Mouse (Mus musculus) spleen, postnatal 36 days (tissue): ENCODE data around the gene Birc2.

Experiments used
- DNase-seq, 2 experiments: peaks; one replicate each; pipeline ENCODE4 v3.0.0; 2022; ENCODE audit warnings: low spot score in 2 of 2, mixed read lengths in 1 of 2

The Birc2 gene

DNA sequence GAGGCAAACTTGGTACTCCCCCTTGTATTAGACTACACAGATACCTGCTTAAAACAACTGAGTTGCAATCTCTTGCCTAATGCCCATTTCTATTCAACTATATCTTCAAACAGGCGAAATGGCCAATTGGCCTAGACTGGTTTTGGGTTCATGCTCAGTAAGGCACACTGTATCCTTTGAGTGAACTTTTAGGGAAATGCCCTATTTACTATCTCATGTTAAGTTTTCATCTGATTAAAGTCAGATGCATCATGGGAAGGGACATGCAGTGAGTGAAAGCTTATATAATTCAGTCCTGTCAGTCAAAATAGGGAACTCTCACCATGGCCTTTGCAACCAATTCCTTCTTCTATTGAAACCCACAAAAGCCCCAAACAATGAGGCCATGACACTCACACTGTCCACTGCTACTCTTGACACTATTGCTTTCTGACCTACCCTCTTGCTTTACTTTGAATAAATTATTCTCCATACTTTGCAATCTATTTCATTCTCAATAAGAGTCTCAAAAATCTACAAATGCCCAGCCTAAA, 9.9 kb upstream of the Birc2 start:
- no peak for DNase-seq

DNA sequence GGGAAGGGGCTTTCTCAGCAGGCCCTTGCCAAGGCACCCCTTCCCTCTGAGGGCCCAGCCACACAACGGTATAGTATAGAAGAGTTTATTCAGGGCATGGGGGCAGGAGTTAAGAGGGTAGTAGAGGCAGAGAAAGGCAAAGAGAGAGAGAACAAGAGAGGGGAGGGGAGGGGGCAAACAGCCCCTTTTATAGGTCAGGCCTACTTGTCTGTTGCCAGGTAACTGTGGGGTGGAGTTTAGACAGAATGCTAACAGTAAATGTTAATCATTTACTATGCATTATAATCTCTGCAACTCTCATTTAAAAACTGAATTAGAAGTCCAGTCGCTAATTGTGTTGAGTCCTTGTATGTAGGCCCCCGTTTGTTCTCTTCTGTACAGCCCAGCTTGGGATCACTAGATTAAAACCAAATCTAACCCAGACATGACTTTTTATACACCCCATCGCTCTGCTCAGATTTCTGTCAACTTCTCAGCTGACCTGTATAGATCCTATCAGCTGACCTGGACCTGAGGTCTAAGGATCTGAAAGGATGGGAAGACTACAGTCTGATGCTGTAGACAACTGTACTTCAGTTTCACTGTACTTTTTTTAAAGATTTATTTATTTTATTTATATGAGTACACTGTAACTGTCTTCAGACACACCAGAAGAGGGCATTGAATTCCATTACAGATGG, 8.5 kb upstream of the Birc2 start:
- DNase-seq: no peak

DNA sequence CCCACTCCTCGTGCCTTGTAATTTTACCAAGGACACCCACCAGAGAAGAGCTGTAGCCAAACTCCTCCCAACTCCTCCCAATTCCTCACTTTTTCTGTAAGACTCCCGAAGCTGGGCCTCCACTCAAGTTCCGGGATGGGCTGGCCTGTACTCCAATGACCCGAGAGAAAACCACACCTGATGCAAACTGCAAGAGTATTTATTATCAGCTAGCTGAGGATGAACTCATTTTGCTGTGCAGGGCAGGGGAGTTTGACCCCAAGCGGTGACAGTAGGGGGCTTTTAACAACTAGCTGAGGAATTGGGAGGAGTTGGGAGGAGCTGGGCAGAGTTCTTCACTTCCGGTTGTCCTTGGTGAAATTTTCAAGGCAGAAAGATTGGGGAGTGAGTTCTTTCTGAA, 4.4 kb upstream of the Birc2 start:
- no peak for DNase-seq

DNA sequence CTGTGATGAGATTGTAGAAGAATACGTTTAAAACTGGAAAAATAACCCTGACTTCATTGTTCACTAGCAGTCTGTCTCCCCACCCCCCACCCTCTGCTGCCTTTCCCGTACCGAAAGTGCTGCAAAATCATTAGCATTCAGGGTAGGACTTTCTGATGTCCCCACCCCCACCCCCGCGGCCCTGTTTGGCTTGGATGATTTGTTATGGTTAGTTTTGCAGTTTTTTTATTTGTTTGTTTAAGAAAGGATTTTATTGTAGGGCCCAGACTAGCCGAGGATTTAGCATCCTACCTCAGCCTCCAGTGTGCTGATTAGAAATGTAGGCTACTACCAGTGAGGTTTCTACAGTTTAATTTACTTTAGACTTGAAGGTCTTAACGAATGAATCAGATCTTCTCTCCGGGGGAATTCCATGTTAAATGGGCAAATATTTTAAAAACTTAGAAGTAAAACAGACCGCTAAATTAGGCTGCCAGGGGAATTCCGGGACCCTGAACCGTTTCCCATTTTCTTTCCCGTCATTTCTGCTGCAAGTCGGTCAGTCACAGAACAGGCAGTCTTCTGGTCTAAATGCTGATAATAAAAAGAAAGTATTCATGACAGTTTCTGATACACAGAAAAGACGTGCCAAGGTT, 1.1 kb upstream of the Birc2 start:
- DNase-seq: no peak

DNA sequence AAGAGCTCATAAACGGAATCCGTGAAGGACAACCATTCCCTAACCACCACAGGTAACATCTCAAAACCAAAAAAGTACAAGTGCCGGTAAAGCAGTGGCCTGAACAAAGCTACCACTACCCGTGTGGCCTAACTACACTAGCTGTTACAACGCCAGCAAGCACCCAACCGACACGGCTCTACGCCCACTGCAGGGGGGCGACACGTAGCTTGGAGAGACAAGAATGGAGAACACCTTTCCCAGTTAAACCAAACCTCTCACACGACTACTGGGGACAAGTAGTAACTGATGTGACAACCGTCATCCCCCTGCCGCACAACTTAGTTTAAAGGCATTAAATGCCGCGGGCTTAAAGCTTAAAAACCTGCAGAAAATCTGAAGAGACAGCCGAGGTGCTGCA, 533 bp downstream of the Birc2 start:
- peak; percentile 39 to 61 for DNase-seq

DNA sequence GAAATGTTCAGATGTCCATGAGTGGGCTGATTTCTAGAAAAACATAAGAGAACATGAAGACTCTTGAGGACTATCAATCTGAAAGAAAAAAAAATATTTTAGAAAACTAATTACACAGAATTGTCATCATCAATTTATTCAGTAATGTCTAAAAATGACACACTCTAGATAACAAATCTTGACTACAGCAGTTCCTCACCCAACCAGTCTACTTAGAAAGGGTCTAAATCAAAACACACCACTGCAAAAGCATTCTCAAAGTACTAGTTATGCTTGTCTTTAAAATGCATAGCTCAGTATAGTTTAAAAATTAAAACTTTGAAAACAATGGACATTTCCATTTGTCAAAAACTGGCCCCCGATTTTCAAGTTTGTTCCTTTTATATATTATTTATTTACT, 1.6 kb downstream of the Birc2 start:
- no peak for DNase-seq

DNA sequence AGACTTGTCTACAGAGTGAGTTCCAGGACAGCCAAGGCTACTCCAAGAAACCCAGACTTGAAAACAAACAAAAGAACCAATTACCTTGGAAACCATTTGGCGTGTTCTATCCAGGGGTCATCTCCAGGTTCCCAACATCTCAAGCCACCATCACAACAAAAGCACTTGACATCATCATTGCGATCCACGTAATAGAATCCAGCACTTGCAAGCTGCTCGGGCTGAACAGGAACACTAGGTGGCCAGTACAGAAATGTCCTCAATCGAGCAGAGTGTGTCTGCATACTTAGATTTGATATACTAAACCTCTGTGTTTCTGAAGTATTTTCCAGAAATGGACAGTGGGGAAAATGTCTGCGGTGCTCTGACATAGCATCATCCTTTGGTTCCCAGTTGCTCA, 3.4 kb downstream of the Birc2 start:
- no peak for DNase-seq

DNA sequence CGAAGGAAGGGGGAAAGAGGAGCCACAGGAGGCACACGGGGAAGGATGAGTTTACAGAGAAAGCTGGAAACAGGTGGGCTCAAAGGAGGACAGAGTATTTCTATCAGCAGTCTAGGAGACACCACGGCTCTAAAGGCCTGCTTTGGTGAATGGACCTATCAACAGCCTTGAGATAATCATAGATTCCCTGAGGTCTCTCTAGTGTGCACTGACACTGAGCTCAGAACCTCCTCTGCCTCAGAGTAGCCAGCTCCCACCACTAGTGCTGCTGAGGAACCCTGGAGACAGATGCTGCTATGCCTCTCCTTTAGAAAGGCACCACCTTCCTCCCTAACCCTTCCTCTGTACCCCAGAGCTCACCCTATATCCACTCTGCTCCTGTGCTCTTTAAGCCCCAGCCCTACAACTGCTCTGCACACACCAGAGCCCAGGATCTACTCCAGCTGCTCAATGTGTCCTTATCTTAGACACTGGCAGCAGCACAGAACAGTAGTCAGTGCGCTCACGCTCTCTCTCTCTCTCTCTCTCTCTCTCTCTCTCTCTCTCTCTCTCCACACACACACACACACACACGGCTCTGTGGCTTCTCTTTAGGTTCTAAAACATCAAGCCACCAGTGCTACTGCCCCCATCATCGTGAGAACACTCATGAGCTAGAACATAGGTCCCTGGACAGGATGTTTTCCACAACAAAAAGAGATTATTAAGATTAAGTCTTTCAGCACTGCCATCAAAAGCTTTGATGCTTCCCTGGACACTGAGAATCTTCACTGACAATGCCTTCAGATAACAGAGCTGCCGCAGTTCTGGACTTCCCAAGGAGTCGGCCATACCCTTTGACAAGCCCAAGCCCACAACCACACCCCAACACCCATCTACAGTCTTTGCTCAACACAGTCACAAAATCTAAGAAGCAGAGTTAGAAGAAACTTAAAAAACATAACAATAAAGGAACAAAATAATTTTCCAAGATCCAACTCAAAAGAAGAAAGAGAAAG, 7.0 kb downstream of the Birc2 start:
- no peak for DNase-seq

DNA sequence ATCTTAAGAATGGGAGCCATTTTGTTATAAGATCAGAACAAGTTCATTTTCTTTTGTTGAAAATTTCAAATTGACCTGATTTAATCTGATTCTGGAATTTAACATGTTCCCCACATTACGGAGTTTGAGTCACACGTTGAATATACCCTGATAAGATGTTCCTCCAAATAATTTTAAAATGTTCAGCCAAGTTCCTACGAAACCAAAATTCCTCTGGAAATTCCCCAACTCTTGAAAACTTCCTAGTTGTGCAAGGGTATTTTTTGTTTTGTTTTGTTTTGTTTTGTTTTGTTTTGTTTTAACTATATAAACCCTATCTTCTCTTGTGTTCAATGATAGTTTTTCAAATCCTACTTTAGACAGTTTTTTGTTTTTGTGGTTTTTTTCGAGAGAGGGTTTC, 8.2 kb downstream of the Birc2 start:
- DNase-seq: no peak

DNA sequence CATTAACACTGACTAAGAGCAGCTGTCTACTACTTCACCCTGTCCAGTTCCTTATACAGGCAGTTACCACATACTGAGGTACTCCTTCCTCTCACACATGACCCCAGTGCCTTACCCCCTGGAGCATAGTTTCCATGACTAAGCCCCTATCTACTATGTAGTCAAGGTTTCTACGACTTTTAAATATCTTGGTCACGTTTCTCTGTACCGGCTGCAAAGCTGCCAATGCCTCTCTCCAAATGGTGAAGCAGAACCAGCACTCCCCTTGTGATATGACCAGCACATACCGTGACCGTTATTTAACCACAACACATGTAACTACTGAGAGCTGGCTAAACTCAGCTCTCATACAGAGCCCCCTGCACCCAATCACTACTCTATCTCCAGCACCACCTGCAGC, 11.9 kb downstream of the Birc2 start:
- no peak for DNase-seq

DNA sequence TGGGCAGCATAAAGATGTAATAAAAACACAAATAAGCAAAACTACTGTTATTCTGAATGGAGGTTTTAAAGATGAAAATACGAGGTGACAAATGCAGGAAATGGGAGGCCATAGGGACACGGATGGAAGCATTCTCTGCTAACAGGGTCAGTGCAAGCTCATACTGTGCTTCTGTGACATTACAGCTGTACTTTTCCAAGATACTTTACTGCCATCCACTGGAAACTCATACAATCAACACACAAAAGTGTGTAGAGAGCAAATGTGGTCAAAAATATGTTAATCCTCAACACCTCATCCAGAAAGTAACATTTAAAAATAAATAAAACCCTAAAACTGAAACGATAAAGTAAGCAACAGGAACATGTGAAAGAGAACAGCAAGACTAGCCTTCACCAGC, 14.1 kb downstream of the Birc2 start:
- no peak for DNase-seq

DNA sequence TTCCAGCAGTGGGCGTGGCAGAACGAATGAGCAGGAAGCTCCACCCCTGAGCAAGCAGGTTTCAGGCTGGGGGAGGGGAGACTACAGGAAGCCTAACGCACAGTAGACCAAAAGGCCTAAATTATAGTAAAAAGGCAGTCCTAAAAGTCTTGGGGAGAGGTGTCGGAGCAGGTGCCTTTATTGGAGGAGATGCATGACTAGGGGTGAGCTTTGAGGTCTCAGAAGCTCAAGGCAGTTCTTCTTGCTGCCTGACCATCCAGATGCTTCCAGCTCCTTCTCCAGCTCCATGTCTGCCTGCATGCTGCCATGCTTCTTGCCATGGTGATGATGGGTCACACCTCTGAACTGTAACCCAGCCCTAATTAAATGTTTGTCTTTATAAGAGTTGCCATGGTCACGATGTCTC, 31.8 kb downstream of the Birc2 start:
- DNase-seq: no peak

DNA sequence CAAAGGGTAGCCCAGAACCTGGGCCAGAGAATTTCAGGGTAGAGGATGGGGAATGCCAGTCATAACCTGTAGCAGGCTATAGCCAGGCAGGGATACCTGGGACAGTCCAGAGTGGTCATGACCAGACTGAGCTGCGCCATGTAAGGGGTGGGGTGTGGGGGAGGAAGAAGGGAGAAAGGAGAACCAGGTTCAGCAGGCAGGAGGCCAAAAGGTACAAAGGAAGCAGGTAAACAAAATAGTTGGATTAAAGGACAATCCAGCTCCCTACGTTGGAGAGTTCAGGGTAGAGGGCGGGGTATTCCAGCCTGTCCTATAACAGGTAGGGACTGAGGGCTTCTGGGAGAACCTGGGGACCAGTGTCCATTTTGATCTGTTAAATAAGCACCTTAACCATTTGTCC, 38.3 kb downstream of the Birc2 start:
- no peak for DNase-seq

DNA sequence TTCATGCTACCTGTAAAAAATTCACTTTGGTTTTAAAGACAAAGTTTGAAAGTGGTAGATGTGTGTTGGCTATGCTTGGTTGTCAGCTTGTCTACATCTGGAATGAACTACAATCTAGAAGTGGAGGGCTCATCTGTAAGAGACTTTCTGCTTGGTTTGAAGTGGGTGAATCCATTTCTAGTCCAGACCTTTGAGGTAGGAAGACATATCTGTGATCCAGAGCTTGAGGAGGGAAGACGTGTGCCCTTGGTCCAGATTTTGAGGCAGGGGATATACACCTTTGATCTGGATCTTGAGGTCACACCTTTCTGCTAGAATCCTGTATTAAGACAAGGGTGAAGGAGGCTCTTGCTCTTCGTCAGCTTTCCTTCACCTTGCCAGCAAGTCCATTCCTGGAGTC, 39.3 kb downstream of the Birc2 start:
- DNase-seq: no peak

DNA sequence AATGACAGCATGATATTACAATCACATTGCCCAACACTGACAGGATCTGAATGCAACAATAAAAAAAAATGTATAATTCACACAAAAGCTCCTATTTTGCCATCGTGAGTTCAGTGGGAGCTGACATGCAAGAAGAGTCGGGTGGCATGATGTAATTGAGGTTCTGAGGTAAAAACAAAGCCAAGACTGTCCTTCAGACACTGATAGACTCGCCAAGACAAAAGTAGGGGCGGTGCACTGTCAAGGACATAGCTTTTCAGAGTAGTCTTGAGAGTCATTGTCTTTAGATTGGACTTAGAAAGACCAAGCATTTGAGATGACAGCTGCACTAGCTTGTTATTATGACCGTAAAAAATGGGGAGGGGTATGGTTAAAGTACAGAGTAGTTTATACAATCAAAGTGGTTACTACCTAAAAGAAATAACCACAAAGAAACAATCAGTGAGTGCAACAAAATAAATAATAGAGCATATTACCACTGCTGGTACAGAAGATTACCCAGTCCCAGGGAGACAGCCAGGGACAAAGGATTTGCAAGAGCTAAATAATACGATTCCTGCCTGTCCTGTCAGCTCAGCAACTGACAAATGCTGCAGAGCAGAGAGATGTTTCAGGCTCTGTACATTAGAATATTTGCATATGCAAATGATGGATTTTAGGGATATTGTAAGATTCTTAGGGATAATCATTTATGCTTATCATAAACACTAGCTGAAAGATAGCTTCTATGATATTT, 40.6 kb downstream of the Birc2 start:
- DNase-seq: no peak

DNA sequence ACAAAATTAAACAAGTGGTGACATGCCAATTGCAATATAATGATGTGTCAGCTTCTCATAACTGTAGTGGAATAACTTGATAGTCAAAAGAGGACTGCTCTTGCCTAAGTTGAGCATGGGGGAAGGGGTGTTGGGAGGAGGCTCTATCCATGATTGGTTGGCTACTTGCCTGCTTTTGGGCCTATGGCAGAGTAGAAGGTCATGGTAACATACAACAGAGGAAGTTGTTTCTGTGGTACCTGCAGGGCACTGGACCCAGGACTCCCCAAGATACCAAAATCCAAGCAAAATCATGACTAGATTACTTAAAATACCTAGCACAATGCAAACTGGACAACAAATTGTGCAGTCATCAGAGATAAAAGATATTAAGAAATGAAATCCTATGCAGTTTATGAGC, 41.3 kb downstream of the Birc2 start:
- no peak for DNase-seq

DNA sequence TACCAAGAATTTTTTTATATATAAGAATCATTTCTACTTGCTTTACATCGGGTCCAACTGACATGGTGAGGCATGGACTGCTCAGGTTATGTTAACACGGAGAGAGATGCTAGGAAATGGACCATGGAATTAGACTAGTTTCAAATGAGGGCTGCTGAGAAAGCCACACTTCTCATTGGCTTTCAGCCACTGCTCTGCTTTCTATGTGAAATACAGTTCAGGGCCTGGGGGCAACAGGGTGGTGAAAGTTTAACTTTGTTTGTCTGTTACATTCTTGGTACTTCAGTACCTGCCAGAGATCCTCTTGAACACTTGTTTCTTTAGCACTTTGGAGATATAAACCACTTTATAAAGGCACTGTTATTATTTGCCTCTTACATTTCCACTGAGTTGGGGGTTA, 43.3 kb downstream of the Birc2 start:
- DNase-seq: no peak

DNA sequence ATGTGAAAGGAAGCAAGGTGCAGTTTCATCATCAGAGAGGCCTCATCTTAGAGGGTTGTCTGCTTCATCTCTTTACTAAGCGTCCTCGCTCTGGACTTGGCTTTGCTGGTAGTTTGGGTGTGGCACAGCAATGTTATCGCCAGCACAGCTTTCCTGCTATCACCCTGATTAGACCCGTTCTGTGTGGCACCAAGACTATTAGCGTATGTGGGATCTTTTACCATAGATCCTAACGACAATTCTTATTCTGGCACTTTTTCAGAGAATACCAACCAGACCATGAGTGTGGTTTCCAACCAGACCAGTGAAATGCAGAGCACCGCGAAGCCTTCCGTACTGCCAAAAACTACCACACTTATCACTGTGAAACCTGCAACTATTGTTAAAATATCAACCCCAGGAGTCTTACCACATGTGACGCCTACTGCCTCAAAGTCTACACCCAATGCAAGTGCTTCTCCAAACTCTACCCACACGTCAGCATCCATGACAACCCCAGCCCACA, 46.2 kb downstream of the Birc2 start:
- DNase-seq: peak; percentile 16 to 22

DNA sequence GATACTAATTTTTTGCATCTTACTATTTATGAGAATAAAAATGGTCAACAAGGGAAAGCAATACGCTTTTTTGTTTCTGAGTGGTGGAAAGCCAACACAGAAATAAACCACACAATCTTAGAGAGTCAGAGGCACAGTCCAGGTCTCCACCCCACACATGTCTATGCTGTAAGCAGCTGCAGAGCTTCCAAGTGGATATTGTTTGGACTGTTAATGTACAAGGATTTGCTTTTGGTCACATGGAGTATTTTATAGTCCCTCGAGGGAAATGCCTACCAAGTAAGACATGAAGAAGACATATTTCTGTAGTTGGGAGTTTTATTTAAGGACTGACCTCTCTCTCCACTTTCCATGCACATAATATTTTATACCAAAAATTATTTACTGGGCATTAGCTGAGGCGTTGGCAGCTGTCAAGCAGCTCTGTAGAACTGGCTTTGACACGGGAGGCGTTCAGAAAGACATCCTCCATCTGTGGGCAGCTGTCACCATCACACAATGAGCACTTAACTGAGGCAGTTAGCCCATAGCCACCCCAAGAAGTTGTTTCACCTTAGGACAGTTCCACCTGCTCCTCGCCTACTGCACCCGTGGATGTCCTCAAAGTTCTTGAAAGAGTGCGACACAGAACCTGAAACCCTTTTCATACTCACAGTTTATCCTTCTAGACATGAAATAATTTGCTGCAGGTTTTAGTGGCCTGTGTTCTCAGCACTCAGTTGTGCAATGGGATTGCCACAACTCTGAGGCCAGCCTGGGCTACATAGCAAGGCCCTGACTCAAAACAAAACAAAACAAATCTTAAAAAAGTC, 46.9 kb downstream of the Birc2 start:
- no peak for DNase-seq

DNA sequence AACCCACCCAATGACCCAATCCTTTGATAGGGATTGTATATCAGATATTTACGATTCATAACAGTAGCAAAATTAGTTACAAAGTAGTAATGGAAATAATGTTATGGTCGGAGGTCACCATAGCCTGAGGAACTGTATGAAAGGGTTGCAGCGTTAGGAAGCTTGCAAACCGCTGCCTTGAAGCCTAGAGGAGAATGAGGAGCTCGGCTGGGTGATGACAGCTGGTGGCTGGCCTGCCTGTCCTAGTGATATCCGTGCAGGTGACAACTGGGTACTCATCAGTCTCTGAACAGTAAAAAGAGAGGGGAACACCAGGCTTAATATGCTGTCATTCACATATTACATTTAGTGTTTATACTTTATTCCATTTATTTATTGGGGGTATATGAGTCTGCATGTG, 48.5 kb downstream of the Birc2 start:
- no peak for DNase-seq

DNA sequence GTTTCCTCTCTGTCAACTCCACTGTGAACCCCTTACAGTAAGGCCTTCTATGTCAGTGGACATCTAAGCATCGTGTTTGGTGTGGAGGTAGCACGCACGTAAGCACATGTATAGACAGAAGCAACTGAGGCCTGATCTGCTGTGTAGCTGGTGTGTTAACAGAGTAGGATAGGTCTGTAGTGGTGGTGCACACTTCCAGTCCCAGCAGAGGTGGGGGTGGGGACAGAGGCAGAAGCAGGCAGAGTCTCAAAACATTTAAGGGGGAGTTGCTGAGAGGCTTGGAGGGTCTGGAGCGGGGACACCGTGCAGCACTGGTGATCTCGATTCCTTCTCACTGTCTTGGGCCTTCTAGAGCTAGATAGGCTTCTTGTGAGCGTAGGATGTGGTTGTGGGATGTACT, 50.8 kb downstream of the Birc2 start:
- no peak for DNase-seq
